Mouse (Mus musculus) limb, embryonic 11.5 days (tissue): ENCODE results near the gene Gm16485. TPM values are rescaled to one million over a fixed set of nuclear protein-coding genes. Genes with fewer than 3 reads are reported as not detected.

ENCODE experiments used
- ATAC-seq: fragments of 200-750 bp; cut with Nextera tagmentation; 2 replicates; pipeline ENCODE4 v1.8.0; 2017; ENCODE audit warnings: low read depth; ENCODE audit not compliant: insufficient number of reproducible peaks, low FRiP score, low TSS enrichment
- DNase-seq: peaks from one replicate; pipeline ENCODE4 v3.0.0-alpha.2; 2015; ENCODE audit warnings: low spot score
- H3K27ac ChIP-seq: fragments of 300-500 bp; sonication (generic); replicated peaks from 2 replicates; pipeline ENCODE4 v1.5.1; 2014; ENCODE audit warnings: low read depth, mild to moderate bottlenecking, low read length
- H3K27me3 ChIP-seq: fragments of 300-500 bp; sonication (generic); 2 replicates; pipeline ENCODE4 v1.6.1; 2014; ENCODE audit warnings: mild to moderate bottlenecking, low read length, mixed read lengths; ENCODE audit not compliant: control insufficient read depth, insufficient read depth
- H3K36me3 ChIP-seq: fragments of 300-500 bp; sonication (generic); 2 replicates; pipeline ENCODE4 v1.6.1; 2014; ENCODE audit warnings: mild to moderate bottlenecking, low read length, moderate library complexity, mixed read lengths; ENCODE audit not compliant: control insufficient read depth, insufficient read depth
- H3K4me1 ChIP-seq: fragments of 300-500 bp; sonication (generic); 2 replicates; pipeline ENCODE4 v1.6.1; 2014; ENCODE audit warnings: low read length, mixed read lengths; ENCODE audit not compliant: control insufficient read depth, insufficient read depth
- H3K4me2 ChIP-seq: fragments of 300-500 bp; sonication (generic); 2 replicates; pipeline ENCODE4 v1.6.1; 2014; ENCODE audit warnings: low read depth, mild to moderate bottlenecking, moderate library complexity; ENCODE audit not compliant: severe bottlenecking
- H3K4me3 ChIP-seq: fragments of 300-500 bp; sonication (generic); 2 replicates; pipeline ENCODE4 v1.5.1; 2014; ENCODE audit warnings: low read depth, low read length
- H3K9ac ChIP-seq: fragments of 300-500 bp; sonication (generic); 2 replicates; pipeline ENCODE4 v1.6.1; 2014; ENCODE audit warnings: mild to moderate bottlenecking, low read length
- H3K9me3 ChIP-seq: fragments of 300-500 bp; sonication (generic); 2 replicates; pipeline ENCODE4 v1.6.1; 2016; ENCODE audit warnings: low read length; ENCODE audit not compliant: control insufficient read depth
- WGBS: fragments of 180-500 bp; shearing (Covaris S2); extraction: QIAGEN DNeasy Blood & Tissue Kit; methylation state at CpG from one replicate; pipeline ENCODE4 v1.1.7; 2014; 5-methylcytosine and 5-hydroxymethylcytosine counted together
- polyA plus RNA-seq: library from polyadenylated mRNA; unstranded; fragments of >200 nt; fragmentation: Nextera tagmentation; extraction: Ambion mirVana; gene quantifications from 2 replicates; pipeline ENCODE4 v1.2.1, GENCODE M21; 2014

Gene Gm16485
- polyA plus RNA-seq, 1 experiment from 2014 or later, result not detected

GRCm38 (mm10) chr9:9001170-9001569 is 29.6 kb downstream of the Gm16485 start:
- Histone ChIP-seq H3K9ac (no peak overlapping the region), H3K4me1 (no peaks in the 10 kb centered on the region), H3K4me2 (no peak overlapping the region), H3K27me3 (no peaks in the 10 kb centered on the region), H3K9me3 (no peaks in the 10 kb centered on the region), H3K27ac (no peak overlapping the region), H3K36me3 (no peaks in the 10 kb centered on the region), H3K4me3 (no peak overlapping the region)
- ATAC-seq (no peak), DNase-seq (no peak)

- no peak overlapping the region for H3K4me3 ChIP-seq
- H3K4me1 ChIP-seq, result no peaks in the 10 kb centered on the region
- no peak overlapping the region for H3K9ac ChIP-seq
- no peaks in the 10 kb centered on the region for H3K36me3 ChIP-seq
- 93% methylated on average over 2 of the region's 2 CpGs for WGBS
- DNase-seq, result no peak
- H3K9me3 ChIP-seq, result no peaks in the 10 kb centered on the region
- H3K27me3 ChIP-seq, result no peaks in the 10 kb centered on the region
- no peak overlapping the region for H3K27ac ChIP-seq
- H3K4me2 ChIP-seq, result no peak overlapping the region
- no peak for ATAC-seq
These were observed 43.5 kb downstream of the Gm16485 start for GRCm38 (mm10) chr9:9015108-9015507.

Other genes with a start within 250 kb of the Gm16485 start
- 0.15 and 0.34 TPM in 2 replicates for gene Pgr, start 72.0 kb upstream of the Gm16485 start, polyA plus RNA-seq